Mouse (Mus musculus) spleen, postnatal 14 days (tissue): ENCODE data around the gene Olfr1013.

Experiments
- DNase-seq, 2 experiments: peaks; one replicate each; pipeline ENCODE4 v3.0.0; 2021 to 2022; ENCODE audit warnings: low spot score in 2 of 2

Gene Olfr1013

DNA sequence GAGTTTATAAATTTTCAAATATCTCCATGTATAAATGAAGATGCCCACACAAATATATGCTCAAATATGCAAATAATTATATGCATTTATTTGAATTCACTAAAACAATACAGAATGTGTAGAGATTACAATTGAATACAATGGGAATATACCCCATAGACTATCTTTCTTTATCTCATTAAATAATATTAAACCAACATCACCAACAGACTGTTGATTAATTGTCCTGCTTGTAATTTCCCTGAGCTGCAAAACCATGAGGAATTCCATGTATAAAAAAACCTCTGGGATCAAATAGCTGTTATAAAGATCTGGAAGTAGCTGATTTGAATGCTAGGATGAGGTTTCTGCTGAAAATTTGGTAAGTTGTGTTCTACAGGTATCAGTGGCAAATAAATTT lies at the start of gene Olfr1013:
TSS of gene Olfr1013 (plus strand) at position 301 of the 400 bp plus-strand sequence.
- no peak for DNase-seq

DNA sequence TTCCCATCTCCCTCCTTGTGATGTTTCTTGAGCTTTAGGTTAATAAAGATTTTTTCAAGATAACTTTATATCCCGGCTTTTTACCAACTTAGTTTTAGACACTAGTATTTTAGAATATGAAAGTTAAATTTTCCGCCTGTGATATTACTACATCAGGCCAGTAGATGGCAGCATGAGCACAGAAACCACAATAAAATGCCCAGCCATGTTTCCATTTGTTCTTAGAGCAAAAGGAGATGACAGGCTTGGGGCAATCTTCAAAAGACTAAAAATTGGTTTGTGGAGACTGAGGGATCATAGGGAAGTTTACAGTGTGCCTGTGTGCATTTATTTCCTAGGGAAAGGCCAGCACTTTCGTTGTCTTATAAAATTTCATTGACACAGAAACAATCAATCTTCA lies 41.1 kb upstream of the Olfr1013 start:
- no peak for DNase-seq

DNA sequence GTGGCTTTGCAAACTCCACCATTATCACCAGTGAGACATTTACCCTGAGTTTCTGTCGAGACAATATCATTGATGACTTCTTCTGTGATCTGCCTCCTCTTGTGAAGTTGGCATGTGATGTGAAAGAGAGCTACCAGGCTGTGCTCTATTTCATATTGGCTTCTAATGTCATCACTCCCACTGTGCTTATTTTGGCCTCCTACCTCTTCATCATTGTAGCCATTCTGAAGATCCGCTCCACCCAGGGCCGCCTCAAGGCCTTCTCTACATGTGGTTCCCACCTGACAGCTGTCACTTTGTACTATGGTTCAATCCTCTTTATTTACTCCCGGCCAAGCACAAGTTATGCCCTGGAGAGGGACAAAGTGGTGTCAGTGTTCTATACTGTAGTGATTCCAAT lies 13.1 kb upstream of the Olfr1013 start:
- no peak for DNase-seq

DNA sequence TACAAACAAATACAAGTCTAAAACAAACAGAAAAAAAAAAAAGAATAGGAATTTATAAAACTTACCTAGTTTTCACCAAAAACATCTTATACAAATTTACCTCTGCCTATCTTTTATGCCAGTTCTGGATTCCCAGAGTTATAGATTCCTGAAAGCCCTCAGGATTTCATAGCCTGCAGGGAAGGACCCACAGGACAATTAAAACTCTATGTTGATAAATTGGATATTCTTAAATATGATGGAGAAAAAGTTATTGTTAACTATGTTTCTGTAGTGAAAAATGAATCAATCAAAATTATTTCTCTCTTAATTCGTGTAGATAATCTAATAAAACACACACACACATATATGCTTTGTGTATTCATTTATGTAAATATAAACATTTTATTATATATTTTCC lies 4.2 kb upstream of the Olfr1013 start, which contains the start of gene Olfr1012:
TSS of gene Olfr1012 (minus strand) at position 101 of the 400 bp plus-strand sequence.
- no peak for DNase-seq

DNA sequence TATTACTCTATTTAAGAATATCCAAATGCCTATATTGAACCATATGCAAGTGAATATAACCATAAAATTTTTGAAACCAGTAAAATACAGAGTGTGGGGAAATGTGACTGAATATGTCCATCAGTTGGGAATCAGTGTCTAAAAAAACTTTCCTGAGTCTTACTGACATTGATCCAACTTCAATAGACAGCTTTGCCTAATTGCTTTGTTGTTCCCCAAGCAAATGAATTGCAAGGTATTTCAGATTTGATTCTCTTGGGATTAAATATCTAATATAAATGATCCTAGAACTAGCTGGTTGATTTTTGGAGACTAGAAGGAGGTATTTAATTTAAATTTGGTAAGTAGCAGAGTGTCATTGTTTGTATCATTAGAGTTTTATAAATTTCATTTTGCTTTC lies 5.5 kb downstream of the Olfr1013 start, which contains the start of gene Olfr1014:
TSS of gene Olfr1014 (plus strand) at position 301 of the 400 bp plus-strand sequence.
- DNase-seq, result no peak

DNA sequence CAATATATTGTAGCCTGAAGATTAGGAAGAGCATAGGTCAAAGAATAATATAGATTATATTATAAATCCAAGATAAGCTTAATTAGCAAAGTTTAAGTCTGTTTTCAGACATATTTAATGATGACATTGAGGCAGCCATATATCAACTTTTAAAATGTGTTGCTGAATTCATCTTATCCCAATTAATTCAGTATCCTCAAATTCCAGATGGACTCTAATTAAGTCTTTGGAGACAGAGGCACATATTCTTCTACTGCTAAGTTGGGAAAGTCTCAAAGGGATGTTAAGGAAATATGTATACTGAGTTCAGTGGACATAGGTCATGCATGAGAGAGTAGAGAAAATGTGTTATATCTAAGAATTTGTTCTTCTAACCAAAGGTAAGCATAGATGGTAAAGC lies 14.8 kb downstream of the Olfr1013 start, which contains the start of gene Olfr1015:
TSS of gene Olfr1015 (plus strand) at position 301 of the 400 bp plus-strand sequence.
- no peak for DNase-seq

DNA sequence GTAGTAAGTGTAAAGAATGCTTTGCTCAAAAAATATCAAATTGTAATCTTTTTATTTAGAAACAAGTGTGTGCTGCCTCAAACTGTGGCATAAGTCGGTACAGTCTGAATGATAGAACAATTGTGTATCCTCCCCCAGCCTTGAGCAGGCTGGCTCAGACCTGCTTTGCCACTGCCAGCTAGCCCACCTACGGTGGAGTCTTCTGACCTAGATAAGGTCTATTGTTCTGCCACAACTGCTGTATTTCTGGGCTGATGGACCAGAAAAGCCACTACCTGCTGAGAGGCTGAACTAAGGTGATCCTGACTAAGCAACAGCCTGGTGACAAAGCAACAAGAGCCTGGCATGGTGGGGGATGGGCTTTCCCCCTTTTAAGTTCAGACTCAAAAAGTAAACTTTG lies 25.4 kb downstream of the Olfr1013 start:
- no peak for DNase-seq

DNA sequence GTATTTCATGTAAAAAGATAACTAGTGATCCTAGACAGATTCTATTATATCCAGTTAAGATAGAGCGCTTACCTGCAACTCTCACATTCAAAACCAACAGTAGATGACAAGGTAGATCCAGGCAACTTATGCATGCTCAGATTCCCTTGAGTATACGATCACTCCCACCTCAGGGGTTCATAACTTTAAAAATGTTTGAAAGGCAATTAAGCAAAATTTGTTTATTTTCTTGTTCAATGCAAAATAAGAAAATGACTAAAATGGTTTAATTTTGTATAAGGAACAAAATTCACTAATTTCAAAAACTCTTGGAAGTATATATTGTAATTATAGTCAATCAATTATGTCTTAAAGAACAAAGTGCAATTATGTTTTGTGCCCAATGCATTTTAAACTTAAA lies 35.5 kb downstream of the Olfr1013 start, which contains the start of gene Olfr1016:
TSS of gene Olfr1016 (minus strand) at position 101 of the 400 bp plus-strand sequence.
- DNase-seq, result no peak

DNA sequence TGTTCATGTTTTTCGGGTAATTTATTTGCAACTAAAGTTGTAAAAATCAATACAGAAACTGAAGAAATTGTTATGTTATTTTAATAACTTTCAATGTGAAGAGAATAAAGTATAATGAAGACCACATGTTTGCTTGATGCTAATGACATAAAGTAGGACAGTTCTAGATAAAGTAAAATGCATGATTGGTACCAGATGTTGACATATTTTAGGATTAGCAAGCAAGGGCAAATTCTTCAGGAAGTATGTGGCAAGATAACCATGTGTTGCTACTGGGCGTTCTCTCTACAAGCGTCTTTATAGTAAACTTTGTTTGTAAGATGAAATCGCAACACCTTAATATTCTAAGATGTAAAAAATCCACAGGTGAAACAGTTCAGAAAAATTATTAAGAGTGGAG lies 37.6 kb downstream of the Olfr1013 start:
- no peak for DNase-seq

DNA sequence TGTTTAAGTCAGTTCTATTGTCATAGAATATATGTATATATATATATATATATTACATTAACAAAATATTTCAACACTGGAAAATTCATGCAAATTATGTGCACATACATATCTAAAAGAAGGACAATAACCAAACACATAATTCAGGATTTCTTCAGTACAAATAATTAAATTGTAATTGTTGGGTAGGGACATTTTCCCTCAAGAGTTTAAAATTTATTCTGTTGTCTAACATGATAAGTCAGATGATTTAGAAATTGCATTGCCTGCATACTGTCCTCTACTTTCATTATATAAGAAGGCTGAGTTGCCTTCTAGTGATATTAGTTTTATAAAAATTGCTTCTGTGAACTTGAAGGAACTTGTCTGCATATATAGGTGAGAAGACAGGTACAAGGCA lies 51.3 kb downstream of the Olfr1013 start, which contains the start of gene Olfr1018:
TSS of gene Olfr1018 (plus strand) at position 301 of the 400 bp plus-strand sequence.
- no peak for DNase-seq
